Mouse (Mus musculus) liver, postnatal 0 days (tissue): ENCODE results near the gene Ndc1.

Source experiments
- CTCF ChIP-seq: sonication (generic); IDR thresholded peaks from 2 replicates; pipeline ENCODE4 v1.5.1; 2016; ENCODE audit warnings: antibody characterized with exemption, low read depth
- EP300 ChIP-seq: IDR thresholded peaks from 2 replicates; pipeline ENCODE4 v1.6.1; 2016; ENCODE audit warnings: antibody characterized with exemption, low read depth, mild to moderate bottlenecking

- TF ChIP-seq EP300 (no peak), CTCF (no peak)
Observed at GRCm38 (mm10) chr4:107388291-107388690, 20.7 kb downstream of the Ndc1 start.
